In the genomic region with DNA sequence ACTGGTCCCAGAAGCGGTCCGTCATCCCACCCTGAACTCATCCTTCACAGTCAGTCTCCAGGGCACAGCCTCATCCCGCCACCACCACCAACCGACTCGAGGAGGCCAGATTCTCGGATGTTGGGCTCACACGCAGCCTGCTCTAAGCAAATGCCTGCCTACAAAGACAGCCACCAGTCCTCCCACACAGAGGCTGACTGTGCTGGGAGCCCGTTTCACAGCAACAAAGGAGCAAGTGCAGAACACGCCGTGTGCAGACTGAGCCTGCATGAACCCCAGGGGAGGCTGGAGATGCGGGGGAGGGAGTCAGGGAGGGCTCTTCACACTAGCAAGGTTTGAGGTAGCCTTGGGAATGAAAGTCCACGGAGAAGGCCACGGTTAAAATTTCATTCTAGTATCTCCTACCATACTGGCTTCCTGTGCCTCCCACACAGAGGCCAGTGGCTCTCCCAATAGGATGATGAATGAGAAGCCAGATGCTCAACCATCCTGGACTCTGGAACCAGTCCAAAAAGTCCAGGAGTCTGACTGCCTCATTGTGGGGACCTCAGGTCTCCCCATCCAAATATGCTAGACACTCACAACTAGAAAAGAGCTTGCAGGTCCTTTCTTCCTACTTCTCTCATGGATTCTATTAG, we compare ENCODE assay signal across 9 mouse cellular contexts. TPM values are rescaled to one million over a fixed set of nuclear protein-coding genes. Genes with fewer than 3 reads are reported as not detected.
DNase-seq lines count a peak whose midpoint lies in the region; ATAC-seq lines count a peak whose summit lies in the region.
"Had no signal": no experiment of that assay in that cellular context is flagged by ENCODE, and none has a peak within 500 bp of the region (broad histone marks: within the 10 kb centered on the region; RNA-seq: fewer than 3 reads in every experiment).

No protein-coding gene starts in this region.

- no peaks in the 10 kb centered on the region for H3K9me3 ChIP-seq in hindbrain, embryonic 15.5 days
- no peaks in the 10 kb centered on the region for H3K9me3 ChIP-seq in limb, embryonic 10.5 days (replicated peaks)

- H3K4me3 ChIP-seq in hindbrain, embryonic 15.5 days = no peak overlapping the region
- H3K4me3 ChIP-seq in limb, embryonic 10.5 days = no peak overlapping the region

- no peak overlapping the region for H3K4me2 ChIP-seq in hindbrain, embryonic 15.5 days

- no peak overlapping the region for H3K9ac ChIP-seq in hindbrain, embryonic 15.5 days

- ATAC-seq in hindbrain, embryonic 15.5 days (ENCODE audit: low FRiP score, low read depth) = peak; percentile 40; the same call in 1 of the 2 replicates

- intact Hi-C loops in heart, postnatal 36 days (cut with DNase I) = no loop called here
- intact Hi-C loops in left cerebral cortex, postnatal 36 days (cut with DNase I) = loop anchor here (5.0 kb wide), 1 partner anchor 47 kb away; no protein-coding TSS in a partner anchor

- no peaks in the 10 kb centered on the region for H3K36me3 ChIP-seq in hindbrain, embryonic 15.5 days
- H3K36me3 ChIP-seq in limb, embryonic 10.5 days = no peaks in the 10 kb centered on the region

- peak; percentile 94 for DNase-seq in heart, adult 11 months
- no peak for DNase-seq in heart, postnatal 36 days
- DNase-seq in 3134 (ENCODE audit: extremely low read depth, insufficient read length, low spot score) = peak; percentile 14
- peak; percentile 79 to 84 for DNase-seq in left cerebral cortex, postnatal 36 days (ENCODE audit: low spot score in 2 of 2)
- DNase-seq in limb, embryonic 10.5 days (ENCODE audit: low spot score) = no peak
- no peak for DNase-seq in spleen, adult 18-20 months
- no peak for DNase-seq in adrenal gland, postnatal 10 days
- DNase-seq: thymus, postnatal 25 days had no signal

- no peak overlapping the region for H3K27ac ChIP-seq in hindbrain, embryonic 15.5 days (replicated peaks)
- H3K27ac ChIP-seq in limb, embryonic 10.5 days = no peak overlapping the region

- 26% methylated on average over 13 of the region's 13 CpGs for WGBS in hindbrain, embryonic 15.5 days
- 75% methylated on average over 13 of the region's 13 CpGs for WGBS in limb, embryonic 10.5 days

- H3K4me1 ChIP-seq in hindbrain, embryonic 15.5 days (replicated peaks) = peaks cover 59% of the 10 kb centered on the region
- peaks cover 20% of the 10 kb centered on the region for H3K4me1 ChIP-seq in limb, embryonic 10.5 days

- H3K27me3 ChIP-seq in hindbrain, embryonic 15.5 days = no peaks in the 10 kb centered on the region
- H3K27me3 ChIP-seq in limb, embryonic 10.5 days (ENCODE audit: low read depth, poor library complexity, severe bottlenecking) = no peaks in the 10 kb centered on the region

RNA-seq across cellular contexts. Expression of gene Kalrn, which starts 59.3 kb away (rescaled TPM):
- total RNA-seq in heart, postnatal 36 days (2021) = 10 to 100 TPM; 30.2 to 32.1 TPM
- 24.6 and 26.5 TPM in 2 replicates for polyA plus RNA-seq in hindbrain, embryonic 15.5 days (2015; fragmentation: Nextera tagmentation; extraction: Ambion mirVana)
- total RNA-seq in left cerebral cortex, postnatal 36 days (2021) = 100 to 1,000 TPM; 564 to 585 TPM
- polyA plus RNA-seq in limb, embryonic 10.5 days (2016; fragmentation: Nextera tagmentation; extraction: Ambion mirVana) = 8.0 and 8.3 TPM in 2 replicates
- 10 to 100 TPM; 16.3 to 17.8 TPM for total RNA-seq in adrenal gland, postnatal 10 days (2021)

Comparison
In these comparisons a context has a peak if more than half of its experiments do, and no peak if none do; other contexts are left out.
1. DNase-seq: peak in heart, adult 11 months (single experiment), 3134 (single experiment) and left cerebral cortex, postnatal 36 days (2 of 2); none in heart, postnatal 36 days (0 of 2), limb, embryonic 10.5 days (single experiment), spleen, adult 18-20 months (0 of 2) and adrenal gland, postnatal 10 days (single experiment).
2. RNA of gene Kalrn, which starts 59.3 kb away (total RNA-seq): 564 to 585 TPM in left cerebral cortex, postnatal 36 days; 30.2 to 32.1 TPM in heart, postnatal 36 days and 16.3 to 17.8 TPM in adrenal gland, postnatal 10 days; every median in the first group is over 10 times any median in the second.